9 mouse cellular contexts compared by ENCODE assay signal in genomic region chr3:129932443-129932842, GRCm38 (mm10). TPM values are rescaled to one million over a fixed set of nuclear protein-coding genes. Genes with fewer than 3 reads are reported as not detected.
DNase-seq lines count a peak whose midpoint lies in the region; ATAC-seq and TF ChIP-seq lines count a peak whose summit lies in the region.
"Had no signal": no experiment of that assay in that cellular context is flagged by ENCODE, and none has a peak within 500 bp of the region (broad histone marks: within the 10 kb centered on the region; RNA-seq: fewer than 3 reads in every experiment).

No protein-coding gene starts in this region.

- no peak overlapping the region for H3K4me3 ChIP-seq in forebrain, postnatal 0 days (ENCODE audit: low read depth, low read length)
- H3K4me3 ChIP-seq in forebrain, embryonic 10.5 days = no peak overlapping the region
- H3K4me3 ChIP-seq in midbrain, postnatal 0 days (ENCODE audit: low read depth, low read length) = no peak overlapping the region
- H3K4me3 ChIP-seq in midbrain, embryonic 16.5 days (ENCODE audit: low read depth, low read length) = no peak overlapping the region
- no peak overlapping the region for H3K4me3 ChIP-seq in embryonic facial prominence, embryonic 11.5 days (ENCODE audit: low read depth, low read length)
- no peak overlapping the region for H3K4me3 ChIP-seq in hindbrain, embryonic 12.5 days
- H3K4me3 ChIP-seq: liver, embryonic 15.5 days had no signal

- H3K9me3 ChIP-seq in forebrain, postnatal 0 days (ENCODE audit: low read length) = no peaks in the 10 kb centered on the region
- no peaks in the 10 kb centered on the region for H3K9me3 ChIP-seq in forebrain, embryonic 10.5 days
- H3K9me3 ChIP-seq in midbrain, postnatal 0 days (ENCODE audit: low read length) = no peaks in the 10 kb centered on the region
- no peaks in the 10 kb centered on the region for H3K9me3 ChIP-seq in midbrain, embryonic 16.5 days (replicated peaks; ENCODE audit: control insufficient read depth, low read length, poor library complexity, severe bottlenecking)
- no peaks in the 10 kb centered on the region for H3K9me3 ChIP-seq in embryonic facial prominence, embryonic 11.5 days (replicated peaks; ENCODE audit: control insufficient read depth, low read length)
- no peaks in the 10 kb centered on the region for H3K9me3 ChIP-seq in hindbrain, embryonic 12.5 days (replicated peaks)
- H3K9me3 ChIP-seq: liver, embryonic 15.5 days had no signal

- no peak overlapping the region for H3K9ac ChIP-seq in forebrain, postnatal 0 days
- H3K9ac ChIP-seq in midbrain, postnatal 0 days (replicated peaks; ENCODE audit: low read length, poor library complexity, severe bottlenecking) = no peak overlapping the region
- H3K9ac ChIP-seq in midbrain, embryonic 16.5 days (ENCODE audit: low read depth, low read length) = no peak overlapping the region
- no peak overlapping the region for H3K9ac ChIP-seq in embryonic facial prominence, embryonic 11.5 days (replicated peaks; ENCODE audit: low read length)
- H3K9ac ChIP-seq in hindbrain, embryonic 12.5 days = no peak overlapping the region
- H3K9ac ChIP-seq: liver, embryonic 15.5 days had no signal

- no peak for ATAC-seq in forebrain, postnatal 0 days
- ATAC-seq in midbrain, postnatal 0 days (ENCODE audit: low FRiP score) = no peak
- ATAC-seq in midbrain, embryonic 16.5 days = no peak
- ATAC-seq in embryonic facial prominence, embryonic 11.5 days (replicated peaks; ENCODE audit: insufficient number of reproducible peaks, low FRiP score, low TSS enrichment, low read depth) = no peak
- no peak for ATAC-seq in hindbrain, embryonic 12.5 days (ENCODE audit: low FRiP score)

- no peak overlapping the region for H3K4me2 ChIP-seq in forebrain, postnatal 0 days (ENCODE audit: low read depth)
- no peak overlapping the region for H3K4me2 ChIP-seq in midbrain, postnatal 0 days (ENCODE audit: low read depth, low read length, poor library complexity, severe bottlenecking)
- no peak overlapping the region for H3K4me2 ChIP-seq in midbrain, embryonic 16.5 days (ENCODE audit: low read length)
- no peak overlapping the region for H3K4me2 ChIP-seq in embryonic facial prominence, embryonic 11.5 days (ENCODE audit: low read depth, low read length)
- H3K4me2 ChIP-seq in hindbrain, embryonic 12.5 days (replicated peaks) = no peak overlapping the region
- H3K4me2 ChIP-seq: liver, embryonic 15.5 days had no signal

- no peaks in the 10 kb centered on the region for H3K36me3 ChIP-seq in forebrain, postnatal 0 days (ENCODE audit: insufficient read depth)
- H3K36me3 ChIP-seq in forebrain, embryonic 10.5 days (replicated peaks) = no peaks in the 10 kb centered on the region
- no peaks in the 10 kb centered on the region for H3K36me3 ChIP-seq in midbrain, postnatal 0 days (ENCODE audit: insufficient read depth, low read length)
- no peaks in the 10 kb centered on the region for H3K36me3 ChIP-seq in midbrain, embryonic 16.5 days (ENCODE audit: control insufficient read depth, insufficient read depth, low read length)
- H3K36me3 ChIP-seq in embryonic facial prominence, embryonic 11.5 days (replicated peaks; ENCODE audit: control insufficient read depth, insufficient read depth, low read depth, low read length) = no peaks in the 10 kb centered on the region
- no peaks in the 10 kb centered on the region for H3K36me3 ChIP-seq in hindbrain, embryonic 12.5 days
- H3K36me3 ChIP-seq: liver, embryonic 15.5 days had no signal

- peak; percentile 51 for TF ChIP-seq CTCF in forebrain, postnatal 0 days (IDR thresholded peaks at IDR 0.05; ENCODE audit: low read depth)
- TF ChIP-seq CTCF in midbrain, postnatal 0 days (IDR thresholded peaks at IDR 0.05) = peak; percentile 54

- DNase-seq in forebrain, postnatal 0 days = no peak
- no peak for DNase-seq in forebrain, embryonic 10.5 days (ENCODE audit: extremely low spot score, low spot score)
- DNase-seq in midbrain, postnatal 0 days (ENCODE audit: low spot score) = no peak
- DNase-seq in embryonic facial prominence, embryonic 11.5 days (ENCODE audit: low spot score) = peak; percentile 35
- DNase-seq in thymus, postnatal 0 days (ENCODE audit: low spot score) = peak; percentile 37
- DNase-seq in left cerebral cortex, adult 8-10 months (ENCODE audit: low spot score in 2 of 2) = no peak

- WGBS in forebrain, postnatal 0 days = 52% methylated on average over 4 of the region's 4 CpGs
- WGBS in forebrain, embryonic 10.5 days = 54% methylated on average over 4 of the region's 4 CpGs
- WGBS in midbrain, postnatal 0 days = 52% methylated on average over 4 of the region's 4 CpGs
- WGBS in midbrain, embryonic 16.5 days = 51% methylated on average over 4 of the region's 4 CpGs
- WGBS in embryonic facial prominence, embryonic 11.5 days = 54% methylated on average over 4 of the region's 4 CpGs
- 52% methylated on average over 4 of the region's 4 CpGs for WGBS in hindbrain, embryonic 12.5 days

- no peaks in the 10 kb centered on the region for H3K27me3 ChIP-seq in forebrain, postnatal 0 days (ENCODE audit: insufficient read depth, low read length)
- H3K27me3 ChIP-seq in forebrain, embryonic 10.5 days (ENCODE audit: poor library complexity, severe bottlenecking) = no peaks in the 10 kb centered on the region
- no peaks in the 10 kb centered on the region for H3K27me3 ChIP-seq in midbrain, postnatal 0 days (ENCODE audit: insufficient read depth, low read length)
- H3K27me3 ChIP-seq in midbrain, embryonic 16.5 days (ENCODE audit: control insufficient read depth, insufficient read depth, low read depth, low read length) = no peaks in the 10 kb centered on the region
- no peaks in the 10 kb centered on the region for H3K27me3 ChIP-seq in embryonic facial prominence, embryonic 11.5 days (ENCODE audit: control insufficient read depth, insufficient read depth, low read length)
- H3K27me3 ChIP-seq in hindbrain, embryonic 12.5 days = no peaks in the 10 kb centered on the region
- H3K27me3 ChIP-seq: liver, embryonic 15.5 days had no signal

- H3K4me1 ChIP-seq in forebrain, postnatal 0 days (ENCODE audit: insufficient read depth) = no peaks in the 10 kb centered on the region
- peaks cover 5% of the 10 kb centered on the region; the same call in 1 of the 2 replicates for H3K4me1 ChIP-seq in forebrain, embryonic 10.5 days
- H3K4me1 ChIP-seq in midbrain, postnatal 0 days (ENCODE audit: insufficient read depth, low read length) = no peaks in the 10 kb centered on the region
- H3K4me1 ChIP-seq in midbrain, embryonic 16.5 days (ENCODE audit: control insufficient read depth, insufficient read depth, low read length) = no peaks in the 10 kb centered on the region
- no peaks in the 10 kb centered on the region for H3K4me1 ChIP-seq in embryonic facial prominence, embryonic 11.5 days (ENCODE audit: control insufficient read depth, insufficient read depth, low read length)
- no peaks in the 10 kb centered on the region for H3K4me1 ChIP-seq in hindbrain, embryonic 12.5 days
- H3K4me1 ChIP-seq: liver, embryonic 15.5 days had no signal

- H3K27ac ChIP-seq in forebrain, postnatal 0 days (ENCODE audit: low read depth, low read length) = no peak overlapping the region
- H3K27ac ChIP-seq in forebrain, embryonic 10.5 days = no peak overlapping the region
- no peak overlapping the region for H3K27ac ChIP-seq in midbrain, postnatal 0 days (ENCODE audit: low read depth, low read length)
- no peak overlapping the region for H3K27ac ChIP-seq in midbrain, embryonic 16.5 days (ENCODE audit: low read length)
- no peak overlapping the region for H3K27ac ChIP-seq in embryonic facial prominence, embryonic 11.5 days (replicated peaks; ENCODE audit: low read depth, low read length)
- no peak overlapping the region for H3K27ac ChIP-seq in hindbrain, embryonic 12.5 days
- H3K27ac ChIP-seq: liver, embryonic 15.5 days had no signal

RNA-seq across cellular contexts. Expression of gene Casp6, which starts 31.2 kb away (rescaled TPM):
- total RNA-seq in forebrain, postnatal 0 days (2014; rRNA removed) = 4.6 and 8.1 TPM in 2 replicates
- polyA plus RNA-seq in forebrain, postnatal 0 days (2015; fragmentation: Nextera tagmentation; extraction: Ambion mirVana) = 17.6 and 19.7 TPM in 2 replicates
- polyA plus RNA-seq in forebrain, embryonic 10.5 days (2016; fragmentation: Nextera tagmentation; extraction: Ambion mirVana) = 71.1 and 74.9 TPM in 2 replicates
- 6.7 and 7.0 TPM in 2 replicates for total RNA-seq in midbrain, postnatal 0 days (2014; rRNA removed)
- polyA plus RNA-seq in midbrain, postnatal 0 days (2015; fragmentation: Nextera tagmentation; extraction: Ambion mirVana) = 13.2 and 13.4 TPM in 2 replicates
- polyA plus RNA-seq in midbrain, embryonic 16.5 days (2015; fragmentation: Nextera tagmentation; extraction: Ambion mirVana) = 16.5 and 17.5 TPM in 2 replicates
- polyA plus RNA-seq in embryonic facial prominence, embryonic 11.5 days (2014; fragmentation: Nextera tagmentation; extraction: Ambion mirVana) = 111 and 119 TPM in 2 replicates
- polyA plus RNA-seq in thymus, postnatal 0 days (2015; fragmentation: Nextera tagmentation; extraction: Ambion mirVana) = 119 and 125 TPM in 2 replicates
- total RNA-seq in left cerebral cortex, adult 8-10 months (2022) = 1 to 10 TPM; 3.6 to 6.7 (median 5.4) TPM
- polyA plus RNA-seq in hindbrain, embryonic 12.5 days (2016; fragmentation: Nextera tagmentation; extraction: Ambion mirVana) = 54.9 and 62.3 TPM in 2 replicates

RNA-seq across cellular contexts. Expression of gene Mcub, which starts 37.6 kb away (rescaled TPM):
- total RNA-seq in forebrain, postnatal 0 days (2014; rRNA removed) = 6.9 and 8.5 TPM in 2 replicates
- 10.3 and 10.9 TPM in 2 replicates for polyA plus RNA-seq in forebrain, postnatal 0 days (2015; fragmentation: Nextera tagmentation; extraction: Ambion mirVana)
- 1.4 and 1.6 TPM in 2 replicates for polyA plus RNA-seq in forebrain, embryonic 10.5 days (2016; fragmentation: Nextera tagmentation; extraction: Ambion mirVana)
- 6.0 and 6.7 TPM in 2 replicates for total RNA-seq in midbrain, postnatal 0 days (2014; rRNA removed)
- 6.4 and 6.9 TPM in 2 replicates for polyA plus RNA-seq in midbrain, postnatal 0 days (2015; fragmentation: Nextera tagmentation; extraction: Ambion mirVana)
- 4.6 and 7.3 TPM in 2 replicates for polyA plus RNA-seq in midbrain, embryonic 16.5 days (2015; fragmentation: Nextera tagmentation; extraction: Ambion mirVana)
- 1.6 and 1.7 TPM in 2 replicates for polyA plus RNA-seq in embryonic facial prominence, embryonic 11.5 days (2014; fragmentation: Nextera tagmentation; extraction: Ambion mirVana)
- 28.3 and 29.9 TPM in 2 replicates for polyA plus RNA-seq in thymus, postnatal 0 days (2015; fragmentation: Nextera tagmentation; extraction: Ambion mirVana)
- 1 to 10 TPM in 3 of 4 experiments, under 1 TPM in 1; 0.93 to 3.7 (median 1.7) TPM for total RNA-seq in left cerebral cortex, adult 8-10 months (2022)
- 2.4 and 3.3 TPM in 2 replicates for polyA plus RNA-seq in hindbrain, embryonic 12.5 days (2016; fragmentation: Nextera tagmentation; extraction: Ambion mirVana)

RNA-seq across cellular contexts. Expression of gene Pla2g12a, which starts 54.0 kb away (rescaled TPM):
- total RNA-seq in forebrain, postnatal 0 days (2014; rRNA removed) = 28.4 and 28.7 TPM in 2 replicates
- 51.7 and 55.3 TPM in 2 replicates for polyA plus RNA-seq in forebrain, postnatal 0 days (2015; fragmentation: Nextera tagmentation; extraction: Ambion mirVana)
- 37.1 and 39.3 TPM in 2 replicates for polyA plus RNA-seq in forebrain, embryonic 10.5 days (2016; fragmentation: Nextera tagmentation; extraction: Ambion mirVana)
- 22.1 and 45.9 TPM in 2 replicates for total RNA-seq in midbrain, postnatal 0 days (2014; rRNA removed)
- polyA plus RNA-seq in midbrain, postnatal 0 days (2015; fragmentation: Nextera tagmentation; extraction: Ambion mirVana) = 55.4 and 55.6 TPM in 2 replicates
- 38.4 and 39.4 TPM in 2 replicates for polyA plus RNA-seq in midbrain, embryonic 16.5 days (2015; fragmentation: Nextera tagmentation; extraction: Ambion mirVana)
- polyA plus RNA-seq in embryonic facial prominence, embryonic 11.5 days (2014; fragmentation: Nextera tagmentation; extraction: Ambion mirVana) = 30.1 and 30.2 TPM in 2 replicates
- 71.7 and 77.5 TPM in 2 replicates for polyA plus RNA-seq in thymus, postnatal 0 days (2015; fragmentation: Nextera tagmentation; extraction: Ambion mirVana)
- total RNA-seq in left cerebral cortex, adult 8-10 months (2022) = 10 to 100 TPM; 16.1 to 19.6 (median 17.7) TPM
- 21.9 and 25.5 TPM in 2 replicates for polyA plus RNA-seq in hindbrain, embryonic 12.5 days (2016; fragmentation: Nextera tagmentation; extraction: Ambion mirVana)

Comparison
In these comparisons a context has a peak if more than half of its experiments do, and no peak if none do; other contexts are left out.
1. DNase-seq: peak in embryonic facial prominence, embryonic 11.5 days (single experiment) and thymus, postnatal 0 days (single experiment); none in forebrain, postnatal 0 days (single experiment), forebrain, embryonic 10.5 days (single experiment), midbrain, postnatal 0 days (single experiment) and left cerebral cortex, adult 8-10 months (0 of 2).